Mouse (Mus musculus) 3134 (cell line): ENCODE measurements around the gene Gm5849.
"Not testable (repeated sequence)": the region's sequence is repeated elsewhere in the genome, so short reads cannot be mapped to it uniquely, and the experiment has no call there.

Experiments
- DNase-seq: peaks from one replicate; pipeline ENCODE4 v3.0.0-alpha.2; 2011; ENCODE audit warnings: low spot score; ENCODE audit not compliant: insufficient read length; ENCODE audit errors: extremely low read depth

Gene Gm5849

GRCm38 (mm10) chr3:90777776-90778175, at the start of gene Gm5849:
TSS of gene Gm5849 (minus strand) at chr3:90777876.
- DNase-seq, result not testable (repeated sequence)

- no peak for DNase-seq
Observed at GRCm38 (mm10) chr3:90749658-90750057, 28.0 kb downstream of the Gm5849 start.

- no peak for DNase-seq
Observed at GRCm38 (mm10) chr3:90726606-90727005, 51.1 kb downstream of the Gm5849 start, which contains the start of gene Pglyrp4. TSS of gene Pglyrp4 (plus strand) at chr3:90726906.
